Comparison of ENCODE assay signal across 22 mouse cellular contexts in genomic region chr10:118172876-118173275, GRCm38 (mm10). TPM values are rescaled to one million over a fixed set of nuclear protein-coding genes. Genes with fewer than 3 reads are reported as not detected.
"Had no signal": no experiment of that assay in that cellular context is flagged by ENCODE, and none has a peak within 500 bp of the region (broad histone marks: within the 10 kb centered on the region; RNA-seq: fewer than 3 reads in every experiment).

No protein-coding gene starts in this region.

- ATAC-seq: liver, postnatal 0 days; midbrain, embryonic 13.5 days had no signal

- H3K9ac ChIP-seq: liver, embryonic 13.5 days; liver, postnatal 0 days; lung, embryonic 15.5 days; midbrain, embryonic 13.5 days; neural tube, embryonic 15.5 days had no signal

- H3K36me3 ChIP-seq: liver, embryonic 13.5 days had no signal

- H3K27ac ChIP-seq: layer of hippocampus, adult 2 months; left cerebral cortex, adult 2 months; limb, embryonic 10.5 days; liver, embryonic 13.5 days; lung, embryonic 15.5 days; midbrain, embryonic 13.5 days; neural tube, embryonic 15.5 days had no signal

- H3K4me3 ChIP-seq: layer of hippocampus, adult 2 months; left cerebral cortex, adult 2 months; limb, embryonic 10.5 days; liver, embryonic 13.5 days; lung, embryonic 15.5 days; midbrain, embryonic 13.5 days; neural tube, embryonic 15.5 days had no signal

- DNase-seq: kidney, postnatal 10 days; kidney, postnatal 4 days; liver, embryonic 13.5 days; liver, postnatal 0 days; lung, postnatal 14 days; right cerebral cortex, adult 18-20 months; right cerebral cortex, postnatal 25 days; thymus, postnatal 4 days had no signal

- H3K9me3 ChIP-seq: limb, embryonic 10.5 days; liver, embryonic 13.5 days; lung, embryonic 15.5 days; midbrain, embryonic 13.5 days; neural tube, embryonic 15.5 days had no signal

- H3K4me2 ChIP-seq: liver, embryonic 13.5 days; lung, embryonic 15.5 days; midbrain, embryonic 13.5 days; neural tube, embryonic 15.5 days had no signal

- H3K4me1 ChIP-seq: limb, embryonic 10.5 days; liver, embryonic 13.5 days; lung, embryonic 15.5 days; midbrain, embryonic 13.5 days; neural tube, embryonic 15.5 days had no signal

- H3K27me3 ChIP-seq: liver, embryonic 13.5 days; lung, embryonic 15.5 days; midbrain, embryonic 13.5 days; neural tube, embryonic 15.5 days had no signal

RNA-seq across cellular contexts. Expression of gene Il22, which starts 31.9 kb away (rescaled TPM):
- total RNA-seq: layer of hippocampus, adult 2 months; layer of hippocampus, postnatal 14 days; left cerebral cortex, adult 2 months; left cerebral cortex, postnatal 14 days; midbrain, postnatal 0 days had no signal
- polyA plus RNA-seq: kidney, embryonic 14.5 days; limb, embryonic 10.5 days; limb, embryonic 14.5 days; liver, embryonic 13.5 days; liver, postnatal 0 days; lung, embryonic 15.5 days; midbrain, embryonic 13.5 days; neural tube, embryonic 11.5 days; neural tube, embryonic 15.5 days; small intestine, adult 2 months; stomach, embryonic 16.5 days had no signal
